Mouse (Mus musculus) left cerebral cortex, postnatal 10 days (tissue): ENCODE measurements around the gene Creb5. TPM values are rescaled to one million over a fixed set of nuclear protein-coding genes. Genes with fewer than 3 reads are reported as not detected.

Experiments used
- DNase-seq, 2 experiments: peaks; one replicate each; pipeline ENCODE4 v3.0.0; 2021 to 2022; ENCODE audit warnings: low spot score in 2 of 2, mixed read lengths in 1 of 2; ENCODE audit errors: extremely low spot score in 1 of 2
- intact Hi-C: fragments of 180-260 bp; cut with DNase I; formaldehyde crosslinking; loops from one replicate; pipeline ENCODE4 v1.15.1; 2025
- total RNA-seq, 2 experiments: library from RNA; stranded (reverse); gene quantifications; 2 replicates each; pipeline ENCODE4 v1.2.3; 2021

Gene Creb5
- total RNA-seq, 2 experiments from 2014 or later = 2.4 to 2.9 TPM

GRCm38 (mm10) chr6:53698128-53698749 is 411.2 kb downstream of the Creb5 start:
- intact Hi-C loops = no loop called here

GRCm38 (mm10) chr6:53704440-53704839 is 417.4 kb downstream of the Creb5 start:
- intact Hi-C loops = no loop called here
- DNase-seq = no peak

More at GRCm38 (mm10) chr6:53698128-53698749, 411.2 kb downstream of the Creb5 start:
- peak in 1 of 2 experiments; percentile 28 for DNase-seq

- intact Hi-C loops = no loop called here
- no peak for DNase-seq
These were observed 419.7 kb downstream of the Creb5 start for GRCm38 (mm10) chr6:53706604-53707330.

GRCm38 (mm10) chr6:53707795-53708194 is 420.7 kb downstream of the Creb5 start:
- intact Hi-C loops = no loop called here
- DNase-seq = no peak

GRCm38 (mm10) chr6:53709694-53710442 is 422.8 kb downstream of the Creb5 start:
- no peak for DNase-seq
- intact Hi-C loops = no loop called here

- no peak for DNase-seq
- intact Hi-C loops = no loop called here
These were observed 423.5 kb downstream of the Creb5 start for GRCm38 (mm10) chr6:53710560-53710959.

GRCm38 (mm10) chr6:53713152-53713551 is 426.1 kb downstream of the Creb5 start:
- no peak for DNase-seq
- intact Hi-C loops = no loop called here

- DNase-seq = no peak
- intact Hi-C loops = no loop called here
These were observed 427.8 kb downstream of the Creb5 start for GRCm38 (mm10) chr6:53714908-53715321.

GRCm38 (mm10) chr6:53716013-53716412 is 428.9 kb downstream of the Creb5 start:
- no peak for DNase-seq
- intact Hi-C loops = no loop called here

- no peak for DNase-seq
- intact Hi-C loops = loop anchor here (5.0 kb wide), 1 partner anchor 503 kb away; no protein-coding TSS in a partner anchor
These were observed 432.9 kb downstream of the Creb5 start for GRCm38 (mm10) chr6:53720009-53720408.

GRCm38 (mm10) chr6:53721595-53721994 is 434.5 kb downstream of the Creb5 start:
- intact Hi-C loops = loop anchor here (5.0 kb wide), 1 partner anchor 504 kb away; no protein-coding TSS in a partner anchor

GRCm38 (mm10) chr6:53722694-53723093 is 435.6 kb downstream of the Creb5 start:
- intact Hi-C loops = loop anchor here (5.0 kb wide), 1 partner anchor 505 kb away; no protein-coding TSS in a partner anchor
- DNase-seq = no peak

More at GRCm38 (mm10) chr6:53721595-53721994, 434.5 kb downstream of the Creb5 start:
- DNase-seq = peak; percentile 45 to 51

- intact Hi-C loops = no loop called here
- no peak for DNase-seq
These were observed 443.4 kb downstream of the Creb5 start for GRCm38 (mm10) chr6:53730487-53730886.

- DNase-seq = no peak
- intact Hi-C loops = no loop called here
These were observed 444.0 kb downstream of the Creb5 start for GRCm38 (mm10) chr6:53730996-53731485.

- intact Hi-C loops = no loop called here
- DNase-seq = no peak
These were observed 446.5 kb downstream of the Creb5 start for GRCm38 (mm10) chr6:53733546-53733945.

- intact Hi-C loops = no loop called here
- DNase-seq = no peak
These were observed 446.9 kb downstream of the Creb5 start for GRCm38 (mm10) chr6:53733999-53734398.

- intact Hi-C loops = no loop called here
- DNase-seq = no peak
These were observed 448.6 kb downstream of the Creb5 start for GRCm38 (mm10) chr6:53735696-53736095.

- no peak for DNase-seq
- intact Hi-C loops = no loop called here
These were observed 451.1 kb downstream of the Creb5 start for GRCm38 (mm10) chr6:53738206-53738605.

GRCm38 (mm10) chr6:53741222-53741621 is 454.2 kb downstream of the Creb5 start:
- no peak for DNase-seq
- intact Hi-C loops = no loop called here
